In the genomic region with DNA sequence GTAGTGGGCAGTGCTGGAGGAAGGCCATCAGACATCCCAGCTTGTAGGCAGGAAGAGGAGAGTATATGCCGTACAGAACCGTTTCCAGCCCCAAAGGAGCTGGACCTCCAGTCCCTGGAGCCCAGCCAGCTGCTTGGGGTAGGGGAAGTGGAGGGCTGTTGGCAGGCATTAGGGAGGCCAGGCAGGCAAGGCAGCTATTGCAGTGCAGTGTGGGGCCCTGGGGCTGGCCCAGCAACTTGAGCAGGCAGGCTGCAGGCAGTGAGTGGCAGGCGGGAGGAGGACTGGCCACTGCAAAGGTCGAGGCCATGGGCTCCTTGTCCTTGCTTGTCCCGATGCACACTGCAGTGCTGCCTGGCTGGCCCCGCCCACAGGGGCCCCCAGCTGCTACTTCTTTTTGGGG, we compare ENCODE assay signal across 8 mouse cellular contexts. TPM values are rescaled to one million over a fixed set of nuclear protein-coding genes. Genes with fewer than 3 reads are reported as not detected.
DNase-seq lines count a peak whose midpoint lies in the region; ATAC-seq and TF ChIP-seq lines count a peak whose summit lies in the region.

No protein-coding gene starts in this region.

- H3K9ac ChIP-seq in embryonic facial prominence, embryonic 15.5 days = no peak overlapping the region
- H3K9ac ChIP-seq in midbrain, embryonic 15.5 days = no peak overlapping the region

- H3K4me1 ChIP-seq in embryonic facial prominence, embryonic 15.5 days = peaks cover 17% of the 10 kb centered on the region
- H3K4me1 ChIP-seq in kidney, adult 2 months (ENCODE audit: control insufficient read depth, insufficient read depth, low read length) = peaks cover 14% of the 10 kb centered on the region; the same call in 1 of the 2 replicates
- H3K4me1 ChIP-seq in midbrain, embryonic 15.5 days = no peaks in the 10 kb centered on the region

- H3K4me3 ChIP-seq in layer of hippocampus, adult 2 months = no peak overlapping the region
- no peak overlapping the region for H3K4me3 ChIP-seq in embryonic facial prominence, embryonic 15.5 days (replicated peaks)
- no peak overlapping the region for H3K4me3 ChIP-seq in kidney, adult 2 months (ENCODE audit: insufficient read depth, low read depth, low read length)
- H3K4me3 ChIP-seq in midbrain, embryonic 15.5 days = no peak overlapping the region

- peaks cover 8% of the 10 kb centered on the region; the same call in 1 of the 2 replicates for H3K36me3 ChIP-seq in embryonic facial prominence, embryonic 15.5 days
- H3K36me3 ChIP-seq in kidney, adult 2 months (ENCODE audit: control insufficient read depth, insufficient read depth, low read length) = peaks cover 5% of the 10 kb centered on the region
- no peaks in the 10 kb centered on the region for H3K36me3 ChIP-seq in midbrain, embryonic 15.5 days (replicated peaks)

- H3K27ac ChIP-seq in layer of hippocampus, adult 2 months = peak overlapping the region; percentile 64
- H3K27ac ChIP-seq in embryonic facial prominence, embryonic 15.5 days (replicated peaks) = peak overlapping the region; percentile 40; the same call in 1 of the 2 replicates
- H3K27ac ChIP-seq in kidney, adult 2 months (ENCODE audit: insufficient read depth, low read depth, low read length) = no peak overlapping the region; the same call in 1 of the 2 replicates
- no peak overlapping the region for H3K27ac ChIP-seq in midbrain, embryonic 15.5 days

- H3K27me3 ChIP-seq in embryonic facial prominence, embryonic 15.5 days = no peaks in the 10 kb centered on the region
- no peaks in the 10 kb centered on the region for H3K27me3 ChIP-seq in kidney, adult 2 months (replicated peaks; ENCODE audit: control insufficient read depth, insufficient read depth, low read length)
- no peaks in the 10 kb centered on the region for H3K27me3 ChIP-seq in midbrain, embryonic 15.5 days (replicated peaks)

- H3K4me2 ChIP-seq in embryonic facial prominence, embryonic 15.5 days (replicated peaks) = no peak overlapping the region
- no peak overlapping the region for H3K4me2 ChIP-seq in midbrain, embryonic 15.5 days

- WGBS in embryonic facial prominence, embryonic 15.5 days = 18% methylated on average over 6 of the region's 6 CpGs
- WGBS in kidney, adult 2 months = 12% methylated on average over 6 of the region's 6 CpGs
- 25% methylated on average over 6 of the region's 6 CpGs for WGBS in midbrain, embryonic 15.5 days

- peak; percentile 45; the same call in 1 of the 2 replicates for ATAC-seq in embryonic facial prominence, embryonic 15.5 days (ENCODE audit: insufficient number of reproducible peaks, low FRiP score, low TSS enrichment, low read depth)
- ATAC-seq in midbrain, embryonic 15.5 days (replicated peaks) = 0 out of 2 replicates have a peak, but pooled peaks have one; percentile 50

- DNase-seq in layer of hippocampus, adult 2 months (ENCODE audit: low spot score in 2 of 2) = no peak
- DNase-seq in layer of hippocampus, adult 9-10 months (ENCODE audit: low spot score) = no peak
- peak; percentile 69 for DNase-seq in adrenal gland, adult 8-10 months
- DNase-seq in kidney, adult 2 months = peak; percentile 63
- DNase-seq in layer of hippocampus, adult 8-10 months (ENCODE audit: low spot score in 2 of 2) = no peak
- no peak for DNase-seq in gastrocnemius, adult 8-10 months (ENCODE audit: low spot score in 2 of 2)

- no peak for TF ChIP-seq CTCF in layer of hippocampus, adult 2 months (conservative IDR thresholded peaks at IDR 0.05)
- TF ChIP-seq CTCF in kidney, adult 2 months (conservative IDR thresholded peaks at IDR 0.05; ENCODE audit: insufficient read depth, insufficient read length, low read depth, low read length) = no peak

- TF ChIP-seq POLR2A in kidney, adult 2 months (IDR thresholded peaks at IDR 0.05; ENCODE audit: low read depth, low read length) = peak; percentile 5

- no peaks in the 10 kb centered on the region for H3K9me3 ChIP-seq in embryonic facial prominence, embryonic 15.5 days (replicated peaks)
- H3K9me3 ChIP-seq in midbrain, embryonic 15.5 days = no peaks in the 10 kb centered on the region

RNA-seq across cellular contexts. Expression of gene Plekhg3, which starts 52.1 kb away (rescaled TPM):
- 10 to 100 TPM; 22.9 to 24.4 TPM for total RNA-seq in layer of hippocampus, adult 2 months (2021)
- total RNA-seq in adrenal gland, adult 8-10 months (2022) = 10 to 100 TPM; 10.8 to 23.4 (median 16.2) TPM
- 7.7 and 8.9 TPM in 2 replicates for polyA plus RNA-seq in embryonic facial prominence, embryonic 15.5 days (2015; fragmentation: Nextera tagmentation; extraction: Ambion mirVana)
- 57.9 and 67.6 TPM in 2 replicates for polyA plus RNA-seq in kidney, adult 2 months (2012; rRNA removed)
- 1.3 and 1.4 TPM in 2 replicates for polyA plus RNA-seq in midbrain, embryonic 15.5 days (2015; fragmentation: Nextera tagmentation; extraction: Ambion mirVana)
- 10 to 100 TPM; 23.4 to 28.6 (median 24.9) TPM for total RNA-seq in layer of hippocampus, adult 8-10 months (2022)
- 1 to 10 TPM; 3.6 to 5.6 (median 4.2) TPM for total RNA-seq in gastrocnemius, adult 8-10 months (2022)

Comparison
In these comparisons a context has a peak if more than half of its experiments do, and no peak if none do; other contexts are left out.
1. DNase-seq: peak in adrenal gland, adult 8-10 months (single experiment) and kidney, adult 2 months (single experiment); none in layer of hippocampus, adult 2 months (0 of 2), layer of hippocampus, adult 9-10 months (single experiment), layer of hippocampus, adult 8-10 months (0 of 2) and gastrocnemius, adult 8-10 months (0 of 2).
2. H3K27ac ChIP-seq: peak in layer of hippocampus, adult 2 months (single experiment) and embryonic facial prominence, embryonic 15.5 days (single experiment); none in kidney, adult 2 months (single experiment) and midbrain, embryonic 15.5 days (single experiment).